Comparison of ENCODE assay signal across 31 mouse cellular contexts in the genomic region with DNA sequence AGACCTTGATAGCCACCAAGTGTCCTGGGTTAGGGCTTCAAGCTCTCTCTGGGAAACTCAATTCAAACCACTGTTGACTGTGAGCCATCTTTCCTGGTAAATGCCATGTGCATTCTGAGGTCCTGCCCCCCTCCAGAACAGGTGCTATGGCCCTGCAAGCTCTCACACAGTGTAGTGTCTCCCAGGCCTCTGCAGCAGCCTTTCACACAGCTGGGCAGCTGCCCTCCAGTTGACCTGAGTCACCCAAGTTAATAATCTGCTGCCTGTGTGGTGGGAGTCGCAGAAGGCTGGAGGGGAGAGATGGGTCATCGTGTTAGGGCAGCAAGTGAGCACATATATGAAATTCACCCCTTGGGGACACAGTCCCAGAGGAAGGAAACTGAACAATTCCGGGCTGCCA. TPM values are rescaled to one million over a fixed set of nuclear protein-coding genes. Genes with fewer than 3 reads are reported as not detected.
A peak's percentile ranks its signal among the peaks of the same experiment; 100 is the strongest.
DNase-seq lines count a peak whose midpoint lies in the region; ATAC-seq and TF ChIP-seq lines count a peak whose summit lies in the region.
"Had no signal": no experiment of that assay in that cellular context is flagged by ENCODE, and none has a peak within 500 bp of the region (broad histone marks: within the 10 kb centered on the region; RNA-seq: fewer than 3 reads in every experiment).

No protein-coding gene starts in this region.

- H3K4me1 ChIP-seq in kidney, embryonic 16.5 days (ENCODE audit: insufficient read depth, low read length) = peaks cover 5% of the 10 kb centered on the region; the same call in 1 of the 2 replicates
- H3K4me1 ChIP-seq in midbrain, embryonic 10.5 days = peaks cover 43% of the 10 kb centered on the region
- H3K4me1 ChIP-seq in midbrain, postnatal 0 days (ENCODE audit: insufficient read depth, low read length) = no peaks in the 10 kb centered on the region
- H3K4me1 ChIP-seq: embryonic facial prominence, embryonic 12.5 days; embryonic facial prominence, embryonic 15.5 days; heart, embryonic 12.5 days; heart, embryonic 15.5 days had no signal

- H3K9me3 ChIP-seq in kidney, embryonic 16.5 days (ENCODE audit: low read length) = no peaks in the 10 kb centered on the region
- H3K9me3 ChIP-seq in midbrain, embryonic 10.5 days (replicated peaks) = no peaks in the 10 kb centered on the region
- H3K9me3 ChIP-seq in midbrain, postnatal 0 days (ENCODE audit: low read length) = no peaks in the 10 kb centered on the region
- H3K9me3 ChIP-seq: embryonic facial prominence, embryonic 12.5 days; embryonic facial prominence, embryonic 15.5 days; forebrain, embryonic 12.5 days; heart, embryonic 12.5 days; heart, embryonic 15.5 days; hindbrain, embryonic 10.5 days; hindbrain, embryonic 13.5 days had no signal

- peak overlapping the region; percentile 40; the same call in 1 of the 2 replicates for H3K27ac ChIP-seq in kidney, embryonic 16.5 days (ENCODE audit: low read length)
- H3K27ac ChIP-seq in midbrain, embryonic 10.5 days (replicated peaks) = 0 out of 2 replicates have a peak overlapping the region, but pooled peaks have one; percentile 9
- no peak overlapping the region for H3K27ac ChIP-seq in midbrain, postnatal 0 days (ENCODE audit: low read depth, low read length)
- H3K27ac ChIP-seq: embryonic facial prominence, embryonic 12.5 days; embryonic facial prominence, embryonic 15.5 days; forebrain, embryonic 12.5 days; heart, embryonic 15.5 days; hindbrain, embryonic 10.5 days; hindbrain, embryonic 13.5 days had no signal

- H3K9ac ChIP-seq in kidney, embryonic 16.5 days (replicated peaks; ENCODE audit: low read length) = no peak overlapping the region
- H3K9ac ChIP-seq in midbrain, postnatal 0 days (replicated peaks; ENCODE audit: low read length, poor library complexity, severe bottlenecking) = no peak overlapping the region
- H3K9ac ChIP-seq: embryonic facial prominence, embryonic 12.5 days; embryonic facial prominence, embryonic 15.5 days; forebrain, embryonic 12.5 days; heart, embryonic 12.5 days; heart, embryonic 15.5 days; hindbrain, embryonic 13.5 days had no signal

- DNase-seq in kidney, adult 9 months = peak; percentile 35
- no peak for DNase-seq in kidney, adult 18-20 months
- DNase-seq in kidney, adult 11 months = no peak
- no peak for DNase-seq in midbrain, embryonic 10.5 days (ENCODE audit: low spot score)
- no peak for DNase-seq in midbrain, postnatal 0 days (ENCODE audit: low spot score)
- DNase-seq: adrenal gland, adult 2 months; adrenal gland, postnatal 14 days; cerebellum, adult 11 months; cerebellum, adult 2 months; cerebellum, adult 9-11 months; cerebellum, postnatal 25 days; gastrocnemius, postnatal 10 days; gastrocnemius, postnatal 36 days; heart, postnatal 10 days; heart, postnatal 36 days had no signal

- no peak overlapping the region for H3K4me2 ChIP-seq in kidney, embryonic 16.5 days (replicated peaks; ENCODE audit: low read depth, low read length)
- H3K4me2 ChIP-seq in midbrain, postnatal 0 days (ENCODE audit: low read depth, low read length, poor library complexity, severe bottlenecking) = no peak overlapping the region
- H3K4me2 ChIP-seq: embryonic facial prominence, embryonic 12.5 days; embryonic facial prominence, embryonic 15.5 days; forebrain, embryonic 12.5 days; heart, embryonic 12.5 days; heart, embryonic 15.5 days; hindbrain, embryonic 13.5 days had no signal

- TF ChIP-seq CTCF in midbrain, postnatal 0 days (IDR thresholded peaks at IDR 0.05) = no peak

- H3K4me3 ChIP-seq in kidney, embryonic 16.5 days (ENCODE audit: low read length) = no peak overlapping the region
- no peak overlapping the region for H3K4me3 ChIP-seq in midbrain, embryonic 10.5 days
- H3K4me3 ChIP-seq in midbrain, postnatal 0 days (ENCODE audit: low read depth, low read length) = no peak overlapping the region
- H3K4me3 ChIP-seq: embryonic facial prominence, embryonic 12.5 days; embryonic facial prominence, embryonic 15.5 days; forebrain, embryonic 12.5 days; heart, embryonic 12.5 days; heart, embryonic 15.5 days; hindbrain, embryonic 10.5 days; hindbrain, embryonic 13.5 days had no signal

- H3K36me3 ChIP-seq in kidney, embryonic 16.5 days (ENCODE audit: insufficient read depth, low read length) = no peaks in the 10 kb centered on the region
- H3K36me3 ChIP-seq in midbrain, embryonic 10.5 days = no peaks in the 10 kb centered on the region
- no peaks in the 10 kb centered on the region for H3K36me3 ChIP-seq in midbrain, postnatal 0 days (ENCODE audit: insufficient read depth, low read length)
- H3K36me3 ChIP-seq: embryonic facial prominence, embryonic 12.5 days; embryonic facial prominence, embryonic 15.5 days; forebrain, embryonic 12.5 days; heart, embryonic 12.5 days; heart, embryonic 15.5 days; hindbrain, embryonic 10.5 days; hindbrain, embryonic 13.5 days had no signal

- peaks cover 53% of the 10 kb centered on the region for H3K27me3 ChIP-seq in kidney, embryonic 16.5 days (ENCODE audit: insufficient read depth, low read length)
- H3K27me3 ChIP-seq in midbrain, embryonic 10.5 days (ENCODE audit: low read depth, poor library complexity, severe bottlenecking) = peaks cover 66% of the 10 kb centered on the region
- peaks cover 12% of the 10 kb centered on the region for H3K27me3 ChIP-seq in midbrain, postnatal 0 days (ENCODE audit: insufficient read depth, low read length)

- ATAC-seq in kidney, embryonic 16.5 days (ENCODE audit: low FRiP score, low TSS enrichment) = peak; percentile 91
- no peak for ATAC-seq in midbrain, postnatal 0 days (ENCODE audit: low FRiP score)
- ATAC-seq: CD4-positive, CD25-positive, alpha-beta regulatory T cell, adult 4 months; forebrain, embryonic 16.5 days; hindbrain, embryonic 16.5 days had no signal

- 38% methylated on average over 3 of the region's 3 CpGs for WGBS in kidney, embryonic 16.5 days
- whole genome bisulfite sequencing in midbrain, embryonic 10.5 days = 76% methylated on average over 3 of the region's 3 CpGs
- WGBS in midbrain, postnatal 0 days = 77% methylated on average over 3 of the region's 3 CpGs

RNA-seq across cellular contexts. Expression of a gene that starts 14.9 kb away (rescaled TPM):
- not detected in 2 replicates for polyA plus RNA-seq in kidney, embryonic 16.5 days (2015; fragmentation: Nextera tagmentation; extraction: Ambion mirVana)
- polyA plus RNA-seq in midbrain, embryonic 10.5 days (2016; fragmentation: Nextera tagmentation; extraction: Ambion mirVana) = 3.2 and 3.4 TPM in 2 replicates
- total RNA-seq in midbrain, postnatal 0 days (2014; rRNA removed) = 16.8 and 17.7 TPM in 2 replicates
- 1.6 and 2.6 TPM in 2 replicates for polyA plus RNA-seq in midbrain, postnatal 0 days (2015; fragmentation: Nextera tagmentation; extraction: Ambion mirVana)
- total RNA-seq: adrenal gland, adult 2 months; adrenal gland, postnatal 14 days; common myeloid progenitor, adult 5-6 weeks; gastrocnemius, adult 18-20 months; gastrocnemius, postnatal 36 days; granulocyte monocyte progenitor cell, adult 5-6 weeks; heart, postnatal 10 days; heart, postnatal 36 days; MEL had no signal
- polyA plus RNA-seq: C2C12; CD4-positive, CD25-positive, alpha-beta regulatory T cell, adult 4 months; heart, embryonic 12.5 days; heart, embryonic 15.5 days had no signal
